Mouse (Mus musculus) forebrain, embryonic 14.5 days (tissue): ENCODE measurements around the gene Tmem80. TPM values are rescaled to one million over a fixed set of nuclear protein-coding genes. Genes with fewer than 3 reads are reported as not detected.
A peak's percentile ranks its signal among the peaks of the same experiment; 100 is the strongest.

Experiments
- ATAC-seq: fragments of 200-750 bp; cut with Nextera tagmentation; 2 replicates; pipeline ENCODE4 v1.8.0; 2017; ENCODE audit warnings: mild to moderate bottlenecking, moderate library complexity
- DNase-seq: peaks from one replicate; pipeline ENCODE4 v3.0.0-alpha.2; 2015; ENCODE audit warnings: low spot score
- H3K27ac ChIP-seq: fragments of 300-500 bp; sonication (generic); 2 replicates; pipeline ENCODE4 v1.5.1; 2014; ENCODE audit warnings: low read depth, mild to moderate bottlenecking, control low read depth, low read length, moderate library complexity
- H3K27me3 ChIP-seq: fragments of 300-500 bp; sonication (generic); replicated peaks from 2 replicates; pipeline ENCODE4 v1.6.1; 2014; ENCODE audit warnings: low read length, control low read depth, mixed read lengths; ENCODE audit not compliant: control insufficient read depth, insufficient read depth
- H3K36me3 ChIP-seq: fragments of 300-500 bp; sonication (generic); 2 replicates; pipeline ENCODE4 v1.6.1; 2014; ENCODE audit warnings: low read length, control low read depth; ENCODE audit not compliant: control insufficient read depth, insufficient read depth
- H3K4me1 ChIP-seq: fragments of 300-500 bp; sonication (generic); 2 replicates; pipeline ENCODE4 v1.6.1; 2014; ENCODE audit warnings: antibody characterized with exemption, low read length, control low read depth; ENCODE audit not compliant: control insufficient read depth, insufficient read depth
- H3K4me2 ChIP-seq: fragments of 300-500 bp; sonication (generic); 2 replicates; pipeline ENCODE4 v1.6.1; 2014; ENCODE audit warnings: mild to moderate bottlenecking, control low read depth, low read length
- H3K4me3 ChIP-seq: fragments of 300-500 bp; sonication (generic); 2 replicates; pipeline ENCODE4 v1.5.1; 2014; ENCODE audit warnings: low read depth, low read length, control low read depth
- H3K9ac ChIP-seq: fragments of 300-500 bp; sonication (generic); 2 replicates; pipeline ENCODE4 v1.6.1; 2014; ENCODE audit warnings: mild to moderate bottlenecking, low read length, control low read depth, moderate library complexity
- H3K9me3 ChIP-seq: fragments of 300-500 bp; sonication (generic); replicated peaks from 2 replicates; pipeline ENCODE4 v1.6.1; 2016; ENCODE audit warnings: low read length, control low read depth, mixed read lengths; ENCODE audit not compliant: control insufficient read depth
- WGBS: fragments of 180-500 bp; shearing (Covaris S2); extraction: QIAGEN DNeasy Blood & Tissue Kit; methylation state at CpG from one replicate; pipeline ENCODE4 v1.1.7; 2014; 5-methylcytosine and 5-hydroxymethylcytosine counted together
- polyA plus RNA-seq: library from polyadenylated mRNA; unstranded; fragments of >200 nt; fragmentation: Nextera tagmentation; extraction: Ambion mirVana; gene quantifications from 2 replicates; pipeline ENCODE4 v1.2.1, GENCODE M21; 2014

Gene Tmem80
- polyA plus RNA-seq, 1 experiment from 2014 or later, result 39.1 TPM

GRCm38 (mm10) chr7:141293852-141294471 is 33.6 kb upstream of the Tmem80 start:
- Histone ChIP-seq H3K27ac (no peak overlapping the region), H3K27me3 (peaks cover 45% of the 10 kb centered on the region), H3K9me3 (no peaks in the 10 kb centered on the region), H3K4me2 (peak overlapping the region; percentile 59), H3K4me1 (peaks cover 9% of the 10 kb centered on the region; the same call in 1 of the 2 replicates), H3K9ac (peak overlapping the region; percentile 40; the same call in 1 of the 2 replicates), H3K4me3 (peak overlapping the region; percentile 31), H3K36me3 (peaks cover 15% of the 10 kb centered on the region)
- under 1% methylated on average over 52 of the region's 53 CpGs for WGBS
- DNase-seq, result no peak
- ATAC-seq, result no peak

- Histone ChIP-seq H3K4me3 (peak overlapping the region; percentile 31), H3K9me3 (no peaks in the 10 kb centered on the region), H3K4me2 (peak overlapping the region; percentile 59), H3K27ac (no peak overlapping the region), H3K9ac (no peak overlapping the region), H3K4me1 (peaks cover 9% of the 10 kb centered on the region; the same call in 1 of the 2 replicates), H3K36me3 (peaks cover 20% of the 10 kb centered on the region), H3K27me3 (peaks cover 45% of the 10 kb centered on the region)
- DNase-seq (no peak), ATAC-seq (no peak)
- 11% methylated on average over 20 of the region's 22 CpGs for WGBS
Observed at GRCm38 (mm10) chr7:141294479-141294878, 33.1 kb upstream of the Tmem80 start.

GRCm38 (mm10) chr7:141297926-141298650 is 29.5 kb upstream of the Tmem80 start:
- Histone ChIP-seq H3K36me3 (peaks cover 55% of the 10 kb centered on the region), H3K4me1 (peaks cover 7% of the 10 kb centered on the region; the same call in 1 of the 2 replicates), H3K4me2 (no peak overlapping the region), H3K27ac (no peak overlapping the region), H3K4me3 (no peak overlapping the region), H3K9ac (no peak overlapping the region), H3K9me3 (no peaks in the 10 kb centered on the region), H3K27me3 (peaks cover 26% of the 10 kb centered on the region)
- DNase-seq, result no peak
- 84% methylated on average over 3 of the region's 3 CpGs for WGBS
- ATAC-seq, result no peak

GRCm38 (mm10) chr7:141299175-141299574 is 28.4 kb upstream of the Tmem80 start:
- Histone ChIP-seq H3K9me3 (no peaks in the 10 kb centered on the region), H3K27me3 (peaks cover 15% of the 10 kb centered on the region), H3K9ac (no peak overlapping the region), H3K27ac (no peak overlapping the region), H3K4me1 (peaks cover under 1% of the 10 kb centered on the region; the same call in 1 of the 2 replicates), H3K4me3 (no peak overlapping the region), H3K4me2 (no peak overlapping the region), H3K36me3 (peaks cover 65% of the 10 kb centered on the region)
- 94% methylated on average over 8 of the region's 8 CpGs for WGBS
- DNase-seq (no peak), ATAC-seq (no peak)

- ATAC-seq (no peak), DNase-seq (no peak)
- H3K36me3 ChIP-seq, result peaks cover 87% of the 10 kb centered on the region
- no peak overlapping the region for H3K4me3 ChIP-seq
- H3K4me2 ChIP-seq, result no peak overlapping the region
- no peaks in the 10 kb centered on the region for H3K27me3 ChIP-seq
- WGBS, result 97% methylated on average over 9 of the region's 9 CpGs
- no peaks in the 10 kb centered on the region for H3K9me3 ChIP-seq
- no peaks in the 10 kb centered on the region for H3K4me1 ChIP-seq
- no peak overlapping the region for H3K27ac ChIP-seq
- H3K9ac ChIP-seq, result no peak overlapping the region
Observed at GRCm38 (mm10) chr7:141301386-141301785, 26.2 kb upstream of the Tmem80 start.

- 77% methylated on average over 1 of the region's 1 CpGs for WGBS
- ATAC-seq (no peak), DNase-seq (no peak)
- no peaks in the 10 kb centered on the region for H3K4me1 ChIP-seq
- H3K27ac ChIP-seq, result no peak overlapping the region
- no peak overlapping the region for H3K4me3 ChIP-seq
- no peaks in the 10 kb centered on the region for H3K27me3 ChIP-seq
- no peaks in the 10 kb centered on the region for H3K9me3 ChIP-seq
- H3K36me3 ChIP-seq, result peaks cover 91% of the 10 kb centered on the region
- H3K9ac ChIP-seq, result no peak overlapping the region
- no peak overlapping the region for H3K4me2 ChIP-seq
Observed at GRCm38 (mm10) chr7:141302702-141303268, 24.8 kb upstream of the Tmem80 start.

- Histone ChIP-seq H3K27ac (no peak overlapping the region), H3K4me3 (no peak overlapping the region), H3K9me3 (no peaks in the 10 kb centered on the region), H3K4me2 (no peak overlapping the region), H3K4me1 (no peaks in the 10 kb centered on the region), H3K9ac (no peak overlapping the region), H3K36me3 (peaks cover 98% of the 10 kb centered on the region), H3K27me3 (no peaks in the 10 kb centered on the region)
- DNase-seq (no peak), ATAC-seq (no peak)
- WGBS, result 93% methylated on average over 4 of the region's 4 CpGs
Observed at GRCm38 (mm10) chr7:141304537-141304936, 23.0 kb upstream of the Tmem80 start.

GRCm38 (mm10) chr7:141314416-141314815 is 13.1 kb upstream of the Tmem80 start:
- Histone ChIP-seq H3K27ac (no peak overlapping the region), H3K4me2 (no peak overlapping the region), H3K27me3 (no peaks in the 10 kb centered on the region), H3K9me3 (no peaks in the 10 kb centered on the region), H3K36me3 (peaks cover 99% of the 10 kb centered on the region), H3K4me3 (no peak overlapping the region), H3K9ac (no peak overlapping the region), H3K4me1 (no peaks in the 10 kb centered on the region)
- 91% methylated on average over 2 of the region's 2 CpGs for WGBS
- no peak for DNase-seq
- no peak for ATAC-seq

GRCm38 (mm10) chr7:141315076-141315475 is 12.5 kb upstream of the Tmem80 start:
- Histone ChIP-seq H3K9ac (no peak overlapping the region), H3K27me3 (no peaks in the 10 kb centered on the region), H3K4me1 (no peaks in the 10 kb centered on the region), H3K9me3 (no peaks in the 10 kb centered on the region), H3K27ac (no peak overlapping the region), H3K4me2 (no peak overlapping the region), H3K4me3 (no peak overlapping the region), H3K36me3 (peaks cover 98% of the 10 kb centered on the region)
- DNase-seq (no peak), ATAC-seq (no peak)
- 92% methylated on average over 8 of the region's 8 CpGs for WGBS
